Mouse (Mus musculus) embryo, embryonic 10 days (tissue): ENCODE measurements around the gene Gm10799.
"Not testable (repeated sequence)": the region's sequence is repeated elsewhere in the genome, so short reads cannot be mapped to it uniquely, and the experiment has no call there.

Experiments
- DNase-seq: peaks from one replicate; pipeline ENCODE4 v3.0.0-alpha.2; 2015; ENCODE audit warnings: low spot score

The Gm10799 gene

DNA sequence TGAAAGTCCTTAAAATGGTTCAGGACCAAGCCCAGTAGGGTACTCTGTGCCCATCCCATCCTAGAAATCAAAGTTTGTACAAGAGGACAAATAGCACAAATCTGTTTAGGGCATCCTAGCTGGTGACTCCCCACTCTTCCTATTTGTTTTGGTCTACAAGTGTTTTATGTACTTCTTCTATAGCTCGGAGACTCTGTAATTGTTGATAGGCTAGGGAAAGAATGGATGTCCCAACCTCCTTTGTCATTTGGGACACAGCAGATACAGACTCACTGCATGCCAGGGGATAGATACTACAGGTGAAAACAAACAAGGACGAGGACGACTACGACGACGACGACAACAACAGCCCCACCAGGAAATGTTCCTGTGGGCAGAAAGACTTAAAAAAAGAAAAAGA lies at the start of gene Gm10799:
Gene Gm10799, minus strand, starts transcription at position 101 of the 400 bp plus-strand sequence.
- not testable (repeated sequence) for DNase-seq

DNA sequence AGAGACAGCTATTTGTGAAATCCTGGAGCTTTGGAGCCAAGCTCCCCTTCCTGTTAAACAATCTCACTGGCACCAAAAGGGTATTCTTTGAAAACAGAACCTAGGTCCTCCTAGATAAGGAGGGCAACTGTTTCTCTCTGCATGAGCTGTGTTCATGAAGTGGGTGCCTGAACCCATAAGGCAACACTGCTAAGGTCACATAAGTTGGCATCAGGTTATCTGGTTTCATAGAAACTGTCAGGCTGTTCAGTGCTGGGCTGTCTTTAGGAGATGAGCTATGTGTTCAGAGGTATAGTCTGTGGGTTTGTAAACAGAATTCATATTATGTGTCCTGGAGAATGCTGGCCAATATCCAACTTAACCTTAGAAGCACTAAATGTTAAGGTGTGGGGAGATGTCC lies 48.8 kb upstream of the Gm10799 start:
- not testable (repeated sequence) for DNase-seq

DNA sequence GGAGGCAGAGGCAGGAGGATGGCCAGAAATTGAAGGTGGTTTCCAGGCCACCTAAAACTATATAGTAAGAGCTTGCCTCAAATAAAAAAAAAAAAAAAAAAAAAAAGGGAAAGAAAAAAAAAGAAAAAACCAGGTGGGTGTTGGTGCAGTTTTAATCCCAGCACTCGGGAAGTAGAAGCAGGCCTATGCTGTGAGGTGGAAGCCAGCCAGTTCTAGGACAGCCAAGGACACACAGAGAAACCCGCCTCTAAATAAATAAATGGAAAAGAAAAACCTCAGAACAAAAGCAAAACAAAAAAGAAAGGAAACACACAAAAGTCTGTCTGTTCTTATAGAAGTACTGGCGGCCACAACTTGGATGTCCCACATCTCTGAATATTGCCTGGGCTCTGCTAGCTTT lies 46.5 kb upstream of the Gm10799 start:
- DNase-seq = no peak

DNA sequence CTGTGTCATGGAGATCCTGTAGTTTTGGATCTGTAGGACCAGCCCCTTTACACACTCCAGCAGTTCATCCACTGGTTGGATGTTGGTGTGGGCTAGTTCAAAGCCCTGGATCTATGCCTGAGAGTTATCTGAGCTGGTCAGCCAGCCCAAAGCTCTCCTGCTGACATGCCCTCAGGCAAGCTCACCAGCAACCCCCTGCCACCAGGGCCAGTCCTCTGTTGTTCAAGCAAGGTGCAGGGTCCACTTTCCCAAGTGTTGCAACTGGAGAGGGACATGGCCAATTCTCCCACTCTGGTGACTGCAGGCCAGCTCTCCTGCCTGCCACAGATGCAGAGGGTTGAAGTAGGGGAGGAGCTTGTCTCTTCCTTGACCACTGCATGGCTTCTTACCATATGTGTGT lies 45.2 kb upstream of the Gm10799 start:
- DNase-seq = not testable (repeated sequence)

DNA sequence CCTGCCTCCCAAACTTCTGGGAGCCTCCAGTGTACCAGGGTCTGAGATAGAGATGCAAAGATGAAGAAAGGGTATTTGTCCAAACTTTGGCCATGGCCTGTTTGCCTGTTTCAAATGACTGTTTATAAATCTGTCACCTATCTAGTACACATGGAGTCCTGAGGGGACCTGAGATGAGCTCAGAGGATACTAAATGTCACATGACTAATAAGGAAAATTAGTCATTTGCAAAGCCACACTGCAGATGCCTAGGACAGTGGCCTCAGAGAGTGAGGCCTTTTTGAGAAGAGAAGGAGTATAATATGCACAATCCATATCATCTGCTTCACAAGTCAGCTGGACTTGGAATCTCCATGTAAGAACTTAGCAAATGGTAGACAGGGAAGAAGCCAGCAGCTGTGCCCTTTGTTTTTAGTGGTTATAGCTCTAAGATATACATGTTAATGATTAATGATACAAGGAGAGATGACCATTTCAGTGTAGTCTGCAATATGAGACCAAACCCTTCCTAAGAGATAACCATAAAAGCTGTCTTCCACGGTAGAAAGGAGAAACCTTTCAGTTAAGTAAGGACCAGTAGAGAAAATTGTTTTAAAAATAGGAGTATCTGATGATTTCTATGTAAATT lies 42.9 kb upstream of the Gm10799 start:
- not testable (repeated sequence) for DNase-seq

DNA sequence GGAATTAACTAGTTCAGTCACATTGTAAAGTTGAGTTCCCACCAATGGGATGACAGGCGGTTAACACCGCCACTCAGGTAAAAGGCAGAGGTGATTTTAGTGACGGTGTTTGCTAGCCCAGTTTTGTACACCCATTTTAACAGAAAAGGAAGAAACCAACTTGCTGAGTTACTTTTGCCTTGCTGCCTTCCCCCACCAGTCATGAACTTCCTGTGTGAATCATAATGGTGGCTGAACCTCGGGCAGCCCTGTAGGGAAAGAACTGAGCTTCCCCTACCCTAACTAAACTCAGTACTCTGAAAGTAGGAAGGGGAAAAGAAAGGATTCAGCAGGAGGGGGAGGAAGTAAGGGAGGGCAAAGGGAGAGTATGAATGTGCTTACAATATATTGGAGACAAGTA lies 41.7 kb upstream of the Gm10799 start:
- no peak for DNase-seq

DNA sequence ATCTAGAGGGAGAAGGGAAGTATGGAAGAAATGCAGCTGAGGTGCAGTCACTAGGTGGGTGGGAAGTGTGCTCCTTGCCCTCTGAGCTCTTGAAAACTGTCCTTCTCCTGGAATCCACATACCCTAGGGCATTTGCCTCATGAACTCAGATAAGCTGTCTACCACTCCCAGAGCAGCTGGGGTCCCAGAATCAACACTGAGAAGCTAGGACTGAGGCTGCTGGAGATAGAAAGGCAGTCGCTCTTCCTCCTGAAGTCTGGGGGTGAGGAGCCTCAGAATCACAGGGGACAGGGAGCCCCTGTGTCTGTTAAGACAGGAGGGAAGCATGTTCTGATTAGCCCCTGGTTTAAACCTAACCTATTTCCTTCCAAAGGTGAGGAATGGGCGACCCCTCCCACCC lies 41.2 kb upstream of the Gm10799 start:
- DNase-seq = no peak

DNA sequence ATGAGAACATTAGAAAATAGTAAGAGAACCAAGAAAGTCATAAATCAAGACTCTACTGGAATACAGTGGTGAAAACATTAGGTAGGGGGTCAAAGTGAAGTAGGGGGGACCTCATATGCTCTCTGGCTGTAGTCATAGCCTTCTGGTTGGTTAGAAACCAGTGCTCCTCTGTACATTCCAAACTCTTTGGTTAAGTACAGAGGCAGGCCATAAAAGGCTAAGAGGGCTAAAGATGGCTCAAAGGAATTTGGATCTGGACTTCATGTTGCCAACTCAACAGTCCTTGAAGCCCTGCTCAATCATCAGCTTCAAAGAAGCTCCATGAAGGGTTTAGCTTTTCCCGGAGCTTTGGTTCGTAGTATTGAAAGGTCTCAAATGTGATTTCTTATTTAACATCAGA lies 40.7 kb upstream of the Gm10799 start:
- DNase-seq = not testable (repeated sequence)

DNA sequence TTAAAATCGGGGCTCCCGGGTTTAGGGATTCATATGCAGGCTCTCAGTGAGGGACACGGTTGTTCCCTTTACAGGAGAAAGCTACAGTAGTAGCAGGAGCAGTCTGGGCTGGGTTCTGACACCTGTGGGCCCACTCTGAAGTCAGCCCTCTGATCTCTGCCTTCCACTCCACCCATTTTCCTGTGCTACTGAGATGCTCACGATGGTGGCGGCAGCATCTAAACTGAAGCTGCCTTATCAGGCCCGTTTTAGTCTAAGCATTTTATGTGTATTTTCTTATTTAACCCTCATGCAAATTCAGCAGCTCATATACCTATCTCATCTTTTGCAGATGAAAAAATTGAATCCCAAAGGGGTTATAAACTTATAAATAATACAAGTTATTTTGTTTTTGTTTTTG lies 36.5 kb upstream of the Gm10799 start:
- DNase-seq = no peak

DNA sequence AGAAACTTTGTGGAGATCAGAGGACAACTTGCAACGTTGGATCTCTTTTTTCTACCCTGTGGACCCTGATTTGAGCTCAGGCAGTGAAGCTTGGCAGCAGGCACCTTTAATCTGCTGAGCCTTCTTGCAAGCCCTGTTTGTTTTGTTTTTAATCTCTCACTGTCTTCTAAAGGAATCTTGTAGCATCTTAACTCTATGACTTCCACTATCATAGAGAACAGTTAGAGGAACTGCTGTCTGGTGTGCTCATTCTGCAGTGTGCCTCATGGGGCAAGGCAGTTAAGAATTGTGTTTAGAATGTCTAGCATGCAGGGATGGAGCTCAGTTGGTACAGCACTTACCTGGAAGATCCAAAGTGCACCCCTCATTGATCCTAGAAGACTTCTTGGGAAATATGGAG lies 31.6 kb upstream of the Gm10799 start:
- no peak for DNase-seq

DNA sequence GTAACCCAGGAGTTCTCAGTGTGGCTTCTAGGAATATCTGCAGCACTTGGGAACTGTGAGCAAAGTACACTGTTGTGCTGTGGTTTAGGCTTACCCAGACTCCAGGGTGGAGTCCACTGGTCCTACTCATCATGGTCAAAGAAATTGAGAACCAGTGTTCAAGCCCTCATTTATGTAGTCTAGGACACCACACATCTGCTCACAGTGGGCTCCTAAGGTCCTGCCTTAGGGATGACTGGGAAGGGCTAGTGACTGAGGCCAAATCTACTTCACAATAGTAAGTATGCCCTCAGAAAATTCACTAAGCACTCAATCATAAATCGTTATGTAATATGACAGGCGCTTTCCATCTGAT lies 30.9 kb upstream of the Gm10799 start:
- no peak for DNase-seq

DNA sequence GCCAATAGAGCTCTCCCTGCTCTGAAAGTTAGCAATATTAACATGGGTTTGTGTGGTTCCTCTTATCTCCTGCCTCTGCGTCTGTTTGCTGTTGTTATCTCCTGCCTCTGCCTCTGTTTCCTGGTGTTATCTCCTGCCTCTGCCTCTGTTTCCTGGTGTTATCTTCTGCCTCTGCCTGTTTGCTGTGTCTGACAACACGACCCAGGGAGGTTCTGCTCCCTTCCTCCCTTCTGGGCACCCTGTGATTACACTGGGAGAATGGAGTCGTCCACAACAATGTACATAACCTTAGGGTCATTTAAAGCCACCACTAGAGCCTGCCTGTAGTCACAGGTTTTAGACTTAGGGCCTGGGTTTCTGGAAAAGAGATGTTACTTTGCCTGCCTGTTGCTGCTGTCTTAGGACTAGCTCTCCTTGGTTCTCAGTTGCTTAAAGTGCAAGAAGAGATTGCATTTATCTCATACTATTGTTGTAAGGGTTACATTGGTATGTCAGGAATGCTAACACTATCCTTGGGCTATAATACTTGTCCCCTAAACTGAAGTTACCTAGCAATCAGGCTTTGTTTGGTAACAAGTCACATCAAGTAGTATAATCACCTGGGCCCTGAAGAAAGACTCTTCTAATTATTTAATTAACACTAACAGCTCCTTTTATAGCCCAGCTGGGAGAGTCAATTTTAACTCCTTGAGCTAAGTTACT lies 30.3 kb upstream of the Gm10799 start:
- DNase-seq = no peak

DNA sequence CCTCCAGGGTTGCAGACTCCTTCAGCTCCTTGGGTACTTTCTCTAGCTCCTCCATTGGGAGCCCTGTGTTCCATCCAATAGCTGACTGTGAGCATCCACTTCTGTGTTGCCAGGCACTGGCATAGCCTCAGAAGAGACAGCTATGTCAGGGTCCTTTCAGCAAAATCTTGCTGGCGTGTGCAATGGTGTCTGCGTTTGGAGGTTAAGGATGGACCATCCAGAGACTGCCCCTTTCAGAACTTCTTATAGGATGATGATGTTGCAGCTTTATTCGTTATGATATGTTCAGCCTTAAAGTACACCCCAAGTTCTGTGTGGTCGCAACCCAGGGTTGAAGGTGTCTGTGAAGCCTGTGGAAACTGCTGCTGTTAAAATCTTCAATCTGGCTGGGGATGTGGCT lies 29.0 kb upstream of the Gm10799 start:
- DNase-seq = not testable (repeated sequence)

DNA sequence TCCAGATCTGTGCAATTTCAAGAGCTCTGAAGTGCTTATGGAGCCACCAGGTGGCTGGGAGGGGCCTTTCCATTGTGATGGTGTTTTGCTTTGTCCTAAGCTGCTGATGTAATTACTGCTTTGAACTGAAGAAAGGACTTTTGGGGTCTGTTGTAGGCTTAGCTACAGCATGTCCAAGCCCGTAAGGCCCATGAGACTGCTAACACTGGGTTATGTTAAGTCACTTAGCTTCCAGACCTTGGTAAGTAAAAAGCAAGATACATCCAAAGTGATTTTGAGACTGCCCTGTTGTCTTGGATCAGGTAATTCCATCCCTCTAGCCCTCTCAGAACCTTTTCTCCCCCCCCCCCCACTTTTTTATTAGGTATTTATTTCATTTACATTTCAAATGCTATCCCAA lies 28.4 kb upstream of the Gm10799 start:
- not testable (repeated sequence) for DNase-seq

DNA sequence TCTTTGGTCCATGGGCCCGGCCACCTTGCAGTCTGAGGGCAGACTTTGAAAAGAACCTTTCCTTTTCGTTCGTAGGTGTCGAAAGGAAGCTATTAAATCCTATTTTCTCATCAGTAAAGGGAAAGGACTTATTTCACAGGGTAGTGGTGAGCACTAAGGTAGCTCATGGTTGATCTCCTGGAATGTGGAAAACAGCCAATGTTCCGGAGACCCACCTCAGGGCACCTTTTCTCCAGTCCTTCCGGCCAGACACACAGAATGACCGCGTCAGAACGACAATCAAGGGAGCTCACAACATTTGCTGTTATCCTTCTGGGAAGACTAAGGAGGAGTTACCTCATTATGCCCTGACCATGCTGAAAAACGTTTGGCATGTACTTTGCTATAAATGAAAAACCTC lies 27.9 kb upstream of the Gm10799 start:
- DNase-seq = no peak

DNA sequence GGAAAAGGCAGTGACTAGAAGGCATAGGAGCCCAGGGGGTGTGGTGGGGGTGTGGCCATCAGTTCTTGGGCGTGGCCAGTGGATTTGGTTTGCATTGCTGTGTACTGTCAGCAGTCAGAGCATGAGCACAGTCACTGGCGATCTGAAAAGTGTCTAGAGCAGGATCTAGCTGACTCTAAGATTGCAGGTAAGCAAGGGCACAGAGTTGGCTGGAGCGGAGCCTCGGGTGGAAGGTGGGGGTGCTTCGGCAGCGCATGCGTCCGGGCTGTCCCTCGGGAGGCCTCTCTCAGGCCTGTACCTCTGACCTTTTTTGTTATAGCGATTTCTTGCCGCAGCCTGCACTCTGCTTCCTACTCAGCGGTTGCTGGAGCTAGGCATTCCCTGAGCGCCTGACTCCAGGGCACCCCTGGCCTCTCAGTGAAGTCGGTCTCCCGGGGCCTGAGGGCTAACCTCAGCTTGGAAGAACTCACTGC lies 27.4 kb upstream of the Gm10799 start, which contains the start of gene Cd59a:
Gene Cd59a, plus strand, starts transcription at position 61 of the 473 bp plus-strand sequence.
- DNase-seq = peak; percentile 86

DNA sequence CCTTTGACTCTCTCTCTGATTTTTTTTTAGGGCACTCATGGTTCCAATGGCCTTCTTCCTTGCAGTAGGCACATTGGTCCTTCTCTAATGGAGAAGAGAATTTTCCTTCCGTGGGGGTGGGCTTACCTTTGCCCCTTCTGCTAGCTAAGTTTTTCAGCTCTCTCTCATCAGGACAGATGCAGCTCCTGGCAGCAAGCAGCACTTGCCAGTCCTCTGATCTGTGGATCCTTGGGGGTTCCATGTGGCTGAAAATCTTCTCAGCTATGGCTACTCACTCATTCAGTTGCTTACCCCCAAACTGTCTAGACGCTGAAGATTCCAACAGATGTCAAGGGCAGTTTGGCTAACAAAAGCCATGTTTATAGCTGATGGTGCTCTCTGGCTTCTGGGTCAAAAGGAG lies 25.0 kb upstream of the Gm10799 start:
- DNase-seq = no peak

DNA sequence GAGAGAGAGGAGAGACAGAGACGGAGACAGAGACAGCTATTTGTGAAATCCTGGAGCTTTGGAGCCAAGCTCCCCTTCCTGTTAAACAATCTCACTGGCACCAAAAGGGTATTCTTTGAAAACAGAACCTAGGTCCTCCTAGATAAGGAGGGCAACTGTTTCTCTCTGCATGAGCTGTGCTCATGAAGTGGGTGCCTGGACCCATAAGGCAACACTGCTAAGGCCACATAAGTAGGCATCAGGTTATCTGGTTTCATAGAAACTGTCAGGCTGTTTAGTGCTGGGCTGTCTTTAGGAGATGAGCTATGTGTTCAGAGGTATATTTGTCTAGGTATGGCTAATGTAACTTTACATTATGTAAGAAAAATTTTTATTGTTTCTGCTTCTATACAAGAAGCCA lies 19.2 kb upstream of the Gm10799 start:
- DNase-seq = not testable (repeated sequence)

DNA sequence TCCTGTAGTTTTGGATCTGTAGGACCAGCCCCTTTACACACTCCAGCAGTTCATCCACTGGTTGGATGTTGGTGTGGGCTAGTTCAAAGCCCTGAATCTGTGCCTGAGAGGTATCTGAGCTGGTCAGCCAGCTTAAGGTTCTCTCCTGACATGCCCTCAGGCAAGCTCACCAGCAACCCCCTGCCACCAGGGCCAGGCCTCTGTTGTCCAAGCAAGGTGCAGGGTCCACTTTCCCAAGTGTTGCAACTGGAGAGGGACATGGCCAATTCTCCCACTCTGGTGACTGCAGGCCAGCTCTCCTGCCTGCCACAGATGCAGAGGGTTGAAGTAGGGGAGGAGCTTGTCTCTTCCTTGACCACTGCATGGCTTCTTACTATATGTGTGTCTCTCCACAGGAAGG lies 15.7 kb upstream of the Gm10799 start:
- DNase-seq = not testable (repeated sequence)

DNA sequence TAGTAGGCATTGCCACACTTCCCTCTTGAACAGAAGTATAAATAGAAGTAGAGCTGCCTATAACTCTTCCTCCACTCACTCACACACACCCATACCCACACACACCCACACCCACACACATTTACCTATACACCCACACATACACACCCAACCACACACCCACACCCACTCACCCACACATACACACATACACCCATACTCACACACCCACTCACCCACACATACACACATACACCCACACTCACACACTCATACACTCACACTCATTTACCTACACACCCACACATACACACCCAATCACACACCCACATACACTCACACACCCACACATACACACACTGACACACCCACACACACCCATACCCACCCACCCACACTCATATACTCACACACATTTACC lies 14.1 kb upstream of the Gm10799 start:
- no peak for DNase-seq

DNA sequence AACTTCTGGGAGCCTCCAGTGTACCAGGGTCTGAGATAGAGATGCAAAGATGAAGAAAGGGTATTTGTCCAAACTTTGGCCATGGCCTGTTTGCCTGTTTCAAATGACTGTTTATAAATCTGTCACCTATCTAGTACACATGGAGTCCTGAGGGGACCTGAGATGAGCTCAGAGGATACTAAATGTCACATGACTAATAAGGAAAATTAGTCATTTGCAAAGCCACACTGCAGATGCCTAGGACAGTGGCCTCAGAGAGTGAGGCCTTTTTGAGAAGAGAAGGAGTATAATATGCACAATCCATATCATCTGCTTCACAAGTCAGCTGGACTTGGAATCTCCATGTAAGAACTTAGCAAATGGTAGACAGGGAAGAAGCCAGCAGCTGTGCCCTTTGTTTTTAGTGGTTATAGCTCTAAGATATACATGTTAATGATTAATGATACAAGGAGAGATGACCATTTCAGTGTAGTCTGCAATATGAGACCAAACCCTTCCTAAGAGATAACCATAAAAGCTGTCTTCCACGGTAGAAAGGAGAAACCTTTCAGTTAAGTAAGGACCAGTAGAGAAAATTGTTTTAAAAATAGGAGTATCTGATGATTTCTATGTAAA lies 13.2 kb upstream of the Gm10799 start:
- DNase-seq = not testable (repeated sequence)

DNA sequence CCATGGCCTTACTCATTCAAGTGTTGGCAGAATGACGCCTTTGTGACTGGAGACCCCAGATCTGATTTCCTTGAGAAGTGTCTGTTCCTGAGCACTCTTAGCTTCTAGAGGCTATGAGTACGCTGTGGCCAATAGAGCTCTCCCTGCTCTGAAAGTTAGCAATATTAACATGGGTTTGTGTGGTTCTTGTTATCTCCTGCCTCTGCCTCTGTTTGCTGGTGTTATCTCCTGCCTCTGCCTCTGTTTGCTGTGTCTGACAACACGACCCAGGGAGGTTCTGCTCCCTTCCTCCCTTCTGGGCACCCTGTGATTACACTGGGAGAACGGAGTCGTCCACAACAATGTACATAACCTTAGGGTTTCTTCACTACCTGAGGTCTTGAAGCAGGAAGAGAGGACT lies 9.9 kb upstream of the Gm10799 start:
- DNase-seq = not testable (repeated sequence)

DNA sequence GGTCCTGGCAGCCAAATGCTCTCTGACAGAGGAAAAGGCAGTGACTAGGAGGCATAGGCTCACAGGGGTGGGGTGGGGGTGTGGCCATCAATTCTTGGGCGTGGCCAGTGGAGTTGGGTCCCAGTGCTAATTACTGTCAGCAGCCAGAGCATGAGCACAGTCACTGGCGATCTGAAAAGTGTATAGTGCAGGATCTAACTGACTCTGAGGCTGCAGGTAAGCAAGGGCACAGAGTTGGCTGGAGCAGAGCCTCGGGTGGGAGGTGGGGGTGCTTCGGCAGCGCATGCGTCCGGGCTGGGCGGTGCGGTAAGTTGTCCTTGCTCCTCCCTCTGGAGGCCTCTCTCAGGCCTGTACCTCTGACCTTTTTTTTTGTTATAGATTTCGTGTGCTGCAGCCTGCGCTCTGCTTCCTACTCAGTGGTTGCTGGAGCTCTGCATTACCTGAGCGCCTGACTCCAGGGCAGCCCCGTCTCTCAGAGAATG lies 1.4 kb upstream of the Gm10799 start, which contains the start of gene Cd59b:
Gene Cd59b, plus strand, starts transcription at position 146 of the 482 bp plus-strand sequence.
- peak; percentile 67 for DNase-seq
